Mouse (Mus musculus): Measurements from ENCODE around the gene Dpp9.

Gene Dpp9

GRCm38 (mm10) chr17:56206986-56207674 lies 11.6 kb downstream of the Dpp9 start:
- no peak for TF ChIP-seq GATA4 (IDR thresholded peaks at IDR 0.05; ENCODE audit: insufficient replicate concordance, low read length)

GRCm38 (mm10) chr17:56206276-56206884 lies 12.3 kb downstream of the Dpp9 start:
- no peak for TF ChIP-seq GATA4 (IDR thresholded peaks at IDR 0.05; ENCODE audit: insufficient replicate concordance, low read length)

GRCm38 (mm10) chr17:56203729-56204128 lies 15.0 kb downstream of the Dpp9 start:
- no peak for TF ChIP-seq GATA4 (IDR thresholded peaks at IDR 0.05; ENCODE audit: insufficient replicate concordance, low read length)

- TF ChIP-seq GATA4 (IDR thresholded peaks at IDR 0.05; ENCODE audit: insufficient replicate concordance, low read length): no peak
These were observed 16.2 kb downstream of the Dpp9 start for GRCm38 (mm10) chr17:56202476-56202875.

GRCm38 (mm10) chr17:56201642-56202041 lies 17.1 kb downstream of the Dpp9 start:
- no peak for TF ChIP-seq GATA4 (IDR thresholded peaks at IDR 0.05; ENCODE audit: insufficient replicate concordance, low read length)

GRCm38 (mm10) chr17:56200586-56200985 lies 18.1 kb downstream of the Dpp9 start:
- TF ChIP-seq GATA4 (IDR thresholded peaks at IDR 0.05; ENCODE audit: insufficient replicate concordance, low read length): no peak

- no peak for TF ChIP-seq GATA4 (IDR thresholded peaks at IDR 0.05; ENCODE audit: insufficient replicate concordance, low read length)
These were observed 21.8 kb downstream of the Dpp9 start for GRCm38 (mm10) chr17:56196860-56197259.

GRCm38 (mm10) chr17:56194765-56195164 lies 23.9 kb downstream of the Dpp9 start:
- no peak for TF ChIP-seq GATA4 (IDR thresholded peaks at IDR 0.05; ENCODE audit: insufficient replicate concordance, low read length)

- no peak for TF ChIP-seq GATA4 (IDR thresholded peaks at IDR 0.05; ENCODE audit: insufficient replicate concordance, low read length)
These were observed 24.3 kb downstream of the Dpp9 start for GRCm38 (mm10) chr17:56194357-56194756.

GRCm38 (mm10) chr17:56191266-56191665 lies 27.4 kb downstream of the Dpp9 start:
- TF ChIP-seq GATA4 (IDR thresholded peaks at IDR 0.05; ENCODE audit: insufficient replicate concordance, low read length): no peak

- TF ChIP-seq GATA4 (IDR thresholded peaks at IDR 0.05; ENCODE audit: insufficient replicate concordance, low read length): no peak
These were observed 33.2 kb downstream of the Dpp9 start for GRCm38 (mm10) chr17:56185281-56186141.

GRCm38 (mm10) chr17:56183658-56184103 lies 35.0 kb downstream of the Dpp9 start, which contains the start of gene Mydgf:
TSS of gene Mydgf (minus strand) at chr17:56183920.
- TF ChIP-seq GATA4 (IDR thresholded peaks at IDR 0.05; ENCODE audit: insufficient replicate concordance, low read length): no peak; the same call in 1 of the 2 replicates

- TF ChIP-seq GATA4 (IDR thresholded peaks at IDR 0.05; ENCODE audit: insufficient replicate concordance, low read length): no peak
These were observed 35.6 kb downstream of the Dpp9 start for GRCm38 (mm10) chr17:56182975-56183657.

- no peak for TF ChIP-seq GATA4 (IDR thresholded peaks at IDR 0.05; ENCODE audit: insufficient replicate concordance, low read length)
These were observed 43.3 kb downstream of the Dpp9 start for GRCm38 (mm10) chr17:56175416-56175815.

- no peak for TF ChIP-seq GATA4 (IDR thresholded peaks at IDR 0.05; ENCODE audit: insufficient replicate concordance, low read length)
These were observed 45.2 kb downstream of the Dpp9 start for GRCm38 (mm10) chr17:56173401-56174046.
